Mouse (Mus musculus) urinary bladder, adult 18-20 months (tissue): ENCODE measurements around the gene Hsd17b2.

Experiments used
- DNase-seq, 2 experiments: peaks; one replicate each; pipeline ENCODE4 v3.0.0; 2022; ENCODE audit warnings: low spot score in 2 of 2, mixed read lengths in 2 of 2

Gene Hsd17b2

GRCm38 (mm10) chr8:117772126-117772525, 70.4 kb downstream of the Hsd17b2 start:
- peak in 1 of 2 experiments; percentile 12 for DNase-seq

DNA sequence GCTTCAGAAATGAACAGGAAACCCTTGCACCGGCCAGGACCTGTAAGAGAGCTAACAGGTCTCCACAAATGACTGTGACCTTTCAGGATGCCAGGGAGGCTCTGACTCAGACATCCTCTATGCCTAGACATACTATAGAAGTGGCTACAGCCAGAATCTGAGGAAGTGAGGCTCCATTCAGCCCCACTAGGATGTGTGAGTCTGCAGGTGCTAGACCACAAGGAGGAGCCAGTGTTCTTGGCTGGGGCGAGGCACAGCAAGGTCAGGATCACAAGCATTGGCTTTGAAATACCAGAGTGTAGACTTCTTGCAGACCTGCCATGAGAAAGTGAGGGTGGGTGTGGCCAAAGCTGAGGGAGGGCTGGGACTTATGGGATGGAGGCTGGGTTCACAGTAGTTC, 70.9 kb downstream of the Hsd17b2 start:
- DNase-seq = peak; percentile 18 to 29

DNA sequence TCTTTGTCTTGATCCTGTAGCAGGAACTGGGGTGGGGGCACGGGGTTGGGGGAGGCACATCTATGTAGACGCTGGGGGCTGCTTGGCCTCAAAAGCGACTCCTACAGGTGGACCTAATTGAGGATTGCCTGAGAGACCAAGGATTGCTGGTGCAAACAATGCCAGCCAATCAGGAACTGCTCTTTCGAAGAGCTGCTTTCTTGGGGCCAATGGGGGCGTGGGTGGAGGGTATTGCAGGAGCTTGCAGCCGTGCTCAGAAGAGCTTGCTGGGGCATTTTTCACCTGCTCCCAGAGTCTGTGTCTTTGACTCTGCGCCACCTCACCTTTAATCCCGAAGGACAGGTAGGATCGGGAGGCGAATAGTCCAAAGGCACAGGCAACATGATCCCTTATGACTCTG, 73.9 kb downstream of the Hsd17b2 start:
- no peak for DNase-seq

- no peak for DNase-seq
Observed at GRCm38 (mm10) chr8:117776075-117776474, 74.4 kb downstream of the Hsd17b2 start.

- DNase-seq = no peak
Observed at GRCm38 (mm10) chr8:117778531-117779322, 77.0 kb downstream of the Hsd17b2 start.

GRCm38 (mm10) chr8:117779344-117779743, 77.6 kb downstream of the Hsd17b2 start:
- no peak for DNase-seq

DNA sequence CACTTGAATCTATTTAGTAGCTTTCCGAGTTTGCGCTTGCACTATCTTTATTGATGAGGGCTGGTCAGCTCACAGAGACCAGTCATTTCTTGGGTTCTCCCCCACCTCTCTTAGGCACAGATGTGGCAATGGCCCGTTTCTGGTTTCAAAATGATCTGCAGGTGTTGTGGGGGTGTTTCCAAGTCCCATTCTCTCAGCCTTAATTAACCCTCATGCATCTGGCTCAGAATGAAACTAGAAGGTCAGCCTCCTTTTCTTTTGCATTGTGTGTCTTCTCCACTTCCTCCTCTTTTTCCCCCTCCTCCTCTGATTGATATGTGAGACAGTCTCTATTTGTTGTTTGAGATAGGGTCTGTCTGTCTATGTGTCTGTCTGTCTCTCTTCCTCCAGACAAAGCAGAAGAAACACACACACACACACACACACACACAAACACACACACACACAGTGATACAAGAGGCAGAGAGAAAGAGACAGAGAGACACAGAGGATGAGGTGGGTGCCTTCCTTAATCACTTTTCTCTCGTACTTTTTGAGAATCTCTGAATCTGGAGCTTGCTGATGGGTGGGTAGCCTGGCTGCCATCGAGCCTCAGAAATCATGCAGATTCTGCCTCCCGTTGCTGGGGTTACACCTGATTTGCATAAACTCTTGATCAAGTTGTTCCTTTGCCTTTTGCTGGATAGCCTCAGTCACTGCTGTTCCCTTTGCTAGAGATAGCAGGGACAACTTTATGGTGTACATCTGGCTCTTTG, 79.8 kb downstream of the Hsd17b2 start:
- no peak for DNase-seq

DNA sequence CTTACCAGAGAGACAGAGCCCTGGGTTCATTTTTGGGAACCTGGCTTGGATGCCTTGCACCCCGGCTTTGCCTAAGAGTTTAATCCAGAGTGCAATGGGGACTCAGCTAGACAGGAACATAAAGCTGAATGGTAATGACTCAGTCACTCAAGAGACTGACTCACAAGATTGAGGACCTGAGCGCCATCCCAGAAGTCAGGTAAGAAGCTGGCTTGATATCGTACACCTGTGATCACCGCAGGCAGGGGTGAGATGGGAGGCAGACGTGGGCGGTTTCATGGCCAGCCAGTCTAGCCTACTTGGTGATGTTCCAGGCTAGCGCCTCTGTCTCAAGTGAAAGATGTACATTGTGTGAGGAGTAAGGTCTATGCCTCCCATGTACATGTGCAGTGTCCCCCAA, 81.3 kb downstream of the Hsd17b2 start:
- DNase-seq = no peak

DNA sequence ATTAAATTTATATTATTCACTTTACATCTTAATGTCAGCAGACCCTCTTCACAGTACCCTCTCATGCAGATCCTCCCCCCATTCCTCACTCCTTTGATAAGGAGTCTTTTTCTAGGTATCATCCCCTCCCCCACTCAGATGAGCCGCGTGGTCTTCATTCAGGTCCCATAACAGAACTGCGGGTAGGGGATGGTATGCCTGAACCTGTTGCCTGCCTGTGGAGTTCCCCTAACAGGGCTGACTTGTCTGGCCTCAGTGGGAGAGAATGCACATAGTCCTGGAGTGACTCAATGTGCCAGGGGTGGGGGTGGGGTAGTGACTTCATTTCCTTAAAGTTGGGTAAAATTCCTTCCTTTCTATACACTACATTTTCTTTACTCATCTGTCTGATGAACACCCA, 84.7 kb downstream of the Hsd17b2 start:
- no peak for DNase-seq

DNA sequence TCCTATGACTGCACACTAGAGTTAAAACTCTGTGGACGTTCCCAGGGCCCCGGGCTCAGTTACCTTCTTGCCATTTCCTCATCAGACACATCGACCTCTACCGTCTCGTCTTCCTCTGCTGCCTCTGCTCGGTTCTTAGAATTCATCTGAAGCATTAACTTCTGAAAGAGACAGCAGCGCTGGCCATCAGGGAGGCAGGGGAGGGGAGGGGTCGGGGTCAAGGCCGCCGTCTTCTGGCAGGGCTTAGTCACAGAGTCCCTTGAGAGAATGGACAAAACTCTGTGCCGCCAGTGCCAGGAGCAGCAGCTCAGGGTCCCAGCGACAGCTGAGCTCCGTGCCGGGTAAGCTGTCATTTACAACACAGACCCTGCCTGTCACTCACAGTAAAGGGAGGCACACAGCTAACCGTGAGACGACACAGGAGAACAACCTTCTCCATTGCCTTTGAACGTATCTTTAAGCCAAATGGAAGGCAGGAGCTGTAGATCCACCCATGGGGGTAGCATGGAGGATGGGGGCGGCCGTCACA, 91.0 kb downstream of the Hsd17b2 start:
- DNase-seq = no peak

DNA sequence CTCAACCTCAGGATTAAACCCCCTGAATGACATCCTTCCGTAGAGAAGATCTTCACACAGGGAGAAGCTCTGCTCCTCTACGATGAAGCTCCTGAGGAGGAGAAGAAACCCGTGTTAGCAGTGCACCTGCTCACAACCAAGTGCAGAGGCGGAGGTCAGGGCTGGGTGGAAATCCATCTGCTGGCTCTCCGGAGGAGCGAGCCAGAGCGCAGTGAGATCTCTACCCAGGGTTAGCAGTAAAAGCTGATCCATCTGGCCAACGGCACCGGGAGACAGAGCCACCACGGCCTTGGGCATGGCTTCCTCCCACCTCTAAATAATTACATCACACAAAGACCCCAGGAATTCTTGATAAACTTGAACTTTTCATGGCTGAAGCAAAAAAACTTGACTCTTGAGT, 92.9 kb downstream of the Hsd17b2 start:
- DNase-seq = no peak

DNA sequence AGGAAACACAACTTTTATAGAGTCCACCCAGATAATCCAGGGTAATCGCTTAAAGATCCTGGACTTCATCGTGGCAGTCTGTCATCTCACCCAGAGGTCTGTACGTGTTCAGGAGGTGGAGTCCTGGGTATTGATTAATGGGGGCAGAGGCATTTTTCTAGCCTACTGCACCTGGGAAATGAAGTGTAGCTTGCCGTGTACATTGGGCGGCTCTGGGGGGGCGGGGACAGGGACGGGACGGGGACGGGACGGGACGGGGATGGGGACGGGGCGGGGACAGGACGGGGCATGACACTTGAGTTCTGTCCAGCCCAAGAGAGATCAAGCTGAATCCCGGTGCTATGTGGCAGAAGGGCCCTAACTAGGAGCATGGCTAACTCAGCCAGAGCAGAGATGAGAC, 94.8 kb downstream of the Hsd17b2 start:
- DNase-seq = no peak

GRCm38 (mm10) chr8:117798066-117798465, 96.4 kb downstream of the Hsd17b2 start:
- no peak for DNase-seq

DNA sequence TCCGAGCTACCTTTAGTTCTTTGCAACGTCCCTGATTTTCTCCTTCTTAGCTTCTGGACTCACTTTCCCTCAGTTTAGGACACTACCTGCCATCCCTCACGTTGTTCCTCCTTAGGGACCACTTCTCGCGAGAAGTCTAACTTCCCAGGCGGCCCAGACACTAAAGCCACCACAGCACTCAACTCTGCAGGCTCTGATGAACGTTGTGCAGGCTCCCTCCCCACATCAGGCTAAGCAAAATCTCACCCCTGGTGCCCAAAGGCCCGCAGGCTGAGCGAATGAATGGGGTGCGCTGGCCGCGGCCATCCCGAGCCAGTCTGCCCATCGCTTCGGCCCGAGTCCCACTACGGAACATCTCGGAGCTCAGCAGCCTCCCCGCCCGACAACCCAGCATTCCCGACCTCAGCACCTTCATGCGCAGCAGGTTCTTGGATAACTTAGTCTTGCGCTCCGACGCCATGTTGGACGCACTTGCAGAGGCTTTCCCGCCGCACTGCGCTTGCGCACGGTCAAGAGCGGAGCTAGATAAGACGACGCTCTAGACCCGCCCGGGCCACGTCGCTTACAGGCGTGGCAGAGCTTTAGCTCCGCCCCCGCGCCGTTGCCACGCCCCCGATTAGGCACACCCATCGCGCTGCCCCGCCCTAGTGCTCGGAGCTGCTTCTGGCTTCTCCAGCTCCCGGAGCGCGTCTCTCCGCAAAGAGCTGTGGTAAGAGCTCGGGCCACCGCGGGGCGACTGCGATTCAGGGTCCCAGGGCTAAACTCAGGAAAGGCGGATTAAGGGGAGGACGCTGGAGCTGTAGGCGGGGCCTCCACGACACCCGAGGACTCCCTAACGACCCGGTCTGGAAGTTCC, 100.0 kb downstream of the Hsd17b2 start, which contains the start of gene Mphosph6:
Gene Mphosph6, minus strand, starts transcription at position 501 of the 856 bp plus-strand sequence.
- DNase-seq = peak; percentile 86 to 91

DNA sequence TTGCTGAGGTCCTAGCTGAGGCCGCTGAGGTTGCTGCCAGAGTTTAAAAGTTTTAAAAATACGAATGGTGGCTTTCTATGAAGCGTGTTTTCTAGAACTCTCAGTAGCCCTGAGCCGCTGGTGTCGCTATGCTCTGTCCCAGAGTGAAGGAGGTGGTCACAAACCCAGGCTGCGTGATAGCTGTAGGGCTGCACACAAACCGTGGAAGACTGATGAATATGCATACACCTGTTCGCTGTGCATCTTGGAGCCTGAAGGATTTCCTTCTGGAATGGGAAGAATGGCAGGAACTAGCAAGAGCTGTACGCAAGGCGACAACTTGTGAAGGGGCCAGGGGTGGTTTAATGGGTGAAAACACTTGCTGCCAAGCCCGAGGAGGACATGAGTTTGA, 100.6 kb downstream of the Hsd17b2 start:
- DNase-seq = no peak

DNA sequence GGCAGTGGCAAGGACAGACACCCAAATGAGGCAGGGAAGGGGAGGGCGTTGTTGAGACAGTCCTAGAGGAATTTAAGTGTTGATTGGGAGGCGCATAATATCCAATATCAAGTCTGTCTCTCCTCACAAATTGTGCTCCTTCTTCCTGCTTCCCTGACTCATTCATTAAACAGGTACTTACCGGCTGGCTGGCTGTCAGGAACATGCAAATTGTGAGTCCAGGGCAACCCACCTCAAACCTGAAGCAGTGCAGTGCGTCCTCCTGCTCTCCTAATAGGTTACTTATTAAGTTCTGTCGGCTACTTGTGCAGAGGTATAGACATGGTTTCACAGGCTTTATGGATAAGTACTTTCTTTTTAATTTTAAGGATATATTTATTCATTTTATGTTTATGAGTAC, 103.7 kb downstream of the Hsd17b2 start:
- DNase-seq = no peak
